Mouse (Mus musculus): ENCODE results near the gene Palld. TPM values are rescaled to one million over a fixed set of nuclear protein-coding genes. Genes with fewer than 3 reads are reported as not detected.

Gene Palld
- polyA plus RNA-seq, 1 experiment from 2014 or later = 62.3 TPM

GRCm38 (mm10) chr8:61559450-61559849, 343.0 kb downstream of the Palld start:
- H3K27me3 ChIP-seq (replicated peaks; ENCODE audit: control insufficient read depth, insufficient read depth, low read length) = no peaks in the 10 kb centered on the region
- no peak for TF ChIP-seq CTCF (IDR thresholded peaks at IDR 0.05; ENCODE audit: low read depth)
- H3K27ac ChIP-seq (ENCODE audit: low read depth, low read length) = no peak overlapping the region
- no peaks in the 10 kb centered on the region for H3K36me3 ChIP-seq (ENCODE audit: control insufficient read depth, insufficient read depth)
- no peak overlapping the region for H3K4me2 ChIP-seq (replicated peaks; ENCODE audit: low read depth)
- WGBS = 57% methylated on average over 5 of the region's 5 CpGs
- H3K4me1 ChIP-seq (replicated peaks; ENCODE audit: control insufficient read depth, insufficient read depth, low read length) = no peaks in the 10 kb centered on the region; the same call in 1 of the 2 replicates
- H3K9ac ChIP-seq (ENCODE audit: low read depth, low read length) = no peak overlapping the region
- ATAC-seq = no peak
- H3K9me3 ChIP-seq (ENCODE audit: control insufficient read depth) = no peaks in the 10 kb centered on the region
- no peak overlapping the region for H3K4me3 ChIP-seq (ENCODE audit: low read depth, low read length)

GRCm38 (mm10) chr8:61558051-61558846, 344.2 kb downstream of the Palld start:
- Histone ChIP-seq H3K9me3 (ENCODE audit: control insufficient read depth) (no peaks in the 10 kb centered on the region), H3K27me3 (replicated peaks; ENCODE audit: control insufficient read depth, insufficient read depth, low read length) (no peaks in the 10 kb centered on the region), H3K4me2 (replicated peaks; ENCODE audit: low read depth) (no peak overlapping the region), H3K9ac (ENCODE audit: low read depth, low read length) (no peak overlapping the region), H3K27ac (ENCODE audit: low read depth, low read length) (no peak overlapping the region), H3K4me3 (ENCODE audit: low read depth, low read length) (no peak overlapping the region), H3K36me3 (ENCODE audit: control insufficient read depth, insufficient read depth) (no peaks in the 10 kb centered on the region), H3K4me1 (replicated peaks; ENCODE audit: control insufficient read depth, insufficient read depth, low read length) (no peaks in the 10 kb centered on the region)
- WGBS = 79% methylated on average over 12 of the region's 12 CpGs
- no peak for TF ChIP-seq CTCF (IDR thresholded peaks at IDR 0.05; ENCODE audit: low read depth)
- no peak for ATAC-seq

DNA sequence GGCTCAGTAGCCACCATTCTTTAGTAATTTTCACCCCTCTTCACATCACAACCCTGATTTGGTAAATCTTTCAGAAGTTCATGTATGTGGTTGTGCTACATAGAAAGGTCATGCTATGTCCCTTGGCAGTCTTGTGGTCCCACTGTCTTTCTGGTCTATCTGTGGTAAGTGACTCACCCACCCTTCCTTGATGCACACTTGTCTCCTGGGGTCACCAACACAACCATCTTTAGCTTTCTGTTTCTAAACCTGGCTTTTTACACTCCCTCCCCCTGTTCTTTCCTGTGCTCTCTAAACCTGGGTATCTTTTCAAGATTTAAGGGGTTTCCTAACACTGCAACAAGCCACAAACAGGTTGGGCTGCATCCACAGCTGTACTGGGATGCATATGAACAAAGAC, 345.5 kb downstream of the Palld start:
- H3K4me2 ChIP-seq (replicated peaks; ENCODE audit: low read depth) = no peak overlapping the region
- H3K9ac ChIP-seq (ENCODE audit: low read depth, low read length) = no peak overlapping the region
- TF ChIP-seq CTCF (IDR thresholded peaks at IDR 0.05; ENCODE audit: low read depth) = no peak
- no peaks in the 10 kb centered on the region for H3K36me3 ChIP-seq (ENCODE audit: control insufficient read depth, insufficient read depth)
- H3K27me3 ChIP-seq (replicated peaks; ENCODE audit: control insufficient read depth, insufficient read depth, low read length) = no peaks in the 10 kb centered on the region
- no peak for ATAC-seq
- H3K4me3 ChIP-seq (ENCODE audit: low read depth, low read length) = no peak overlapping the region
- no peak overlapping the region for H3K27ac ChIP-seq (ENCODE audit: low read depth, low read length)
- H3K4me1 ChIP-seq (replicated peaks; ENCODE audit: control insufficient read depth, insufficient read depth, low read length) = no peaks in the 10 kb centered on the region
- H3K9me3 ChIP-seq (ENCODE audit: control insufficient read depth) = no peaks in the 10 kb centered on the region

- WGBS = 49% methylated on average over 8 of the region's 8 CpGs
- no peak for TF ChIP-seq CTCF (IDR thresholded peaks at IDR 0.05; ENCODE audit: low read depth)
- H3K27me3 ChIP-seq (replicated peaks; ENCODE audit: control insufficient read depth, insufficient read depth, low read length) = no peaks in the 10 kb centered on the region
- H3K27ac ChIP-seq (ENCODE audit: low read depth, low read length) = no peak overlapping the region
- no peak overlapping the region for H3K9ac ChIP-seq (ENCODE audit: low read depth, low read length)
- H3K4me1 ChIP-seq (replicated peaks; ENCODE audit: control insufficient read depth, insufficient read depth, low read length) = no peaks in the 10 kb centered on the region
- no peak overlapping the region for H3K4me3 ChIP-seq (ENCODE audit: low read depth, low read length)
- no peak overlapping the region for H3K4me2 ChIP-seq (replicated peaks; ENCODE audit: low read depth)
- H3K9me3 ChIP-seq (ENCODE audit: control insufficient read depth) = no peaks in the 10 kb centered on the region
- ATAC-seq = no peak
- H3K36me3 ChIP-seq (ENCODE audit: control insufficient read depth, insufficient read depth) = no peaks in the 10 kb centered on the region
Observed at GRCm38 (mm10) chr8:61556219-61556618, 346.3 kb downstream of the Palld start.

- no peaks in the 10 kb centered on the region for H3K27me3 ChIP-seq (replicated peaks; ENCODE audit: control insufficient read depth, insufficient read depth, low read length)
- no peak overlapping the region for H3K9ac ChIP-seq (ENCODE audit: low read depth, low read length)
- no peak overlapping the region for H3K4me2 ChIP-seq (replicated peaks; ENCODE audit: low read depth)
- TF ChIP-seq CTCF (IDR thresholded peaks at IDR 0.05; ENCODE audit: low read depth) = no peak
- H3K27ac ChIP-seq (ENCODE audit: low read depth, low read length) = no peak overlapping the region
- H3K4me3 ChIP-seq (ENCODE audit: low read depth, low read length) = no peak overlapping the region
- ATAC-seq = no peak
- 79% methylated on average over 6 of the region's 6 CpGs for WGBS
- no peaks in the 10 kb centered on the region for H3K4me1 ChIP-seq (replicated peaks; ENCODE audit: control insufficient read depth, insufficient read depth, low read length)
- H3K36me3 ChIP-seq (ENCODE audit: control insufficient read depth, insufficient read depth) = peaks cover 1% of the 10 kb centered on the region; the same call in 1 of the 2 replicates
- no peaks in the 10 kb centered on the region for H3K9me3 ChIP-seq (ENCODE audit: control insufficient read depth)
Observed at GRCm38 (mm10) chr8:61555343-61555742, 347.1 kb downstream of the Palld start.

DNA sequence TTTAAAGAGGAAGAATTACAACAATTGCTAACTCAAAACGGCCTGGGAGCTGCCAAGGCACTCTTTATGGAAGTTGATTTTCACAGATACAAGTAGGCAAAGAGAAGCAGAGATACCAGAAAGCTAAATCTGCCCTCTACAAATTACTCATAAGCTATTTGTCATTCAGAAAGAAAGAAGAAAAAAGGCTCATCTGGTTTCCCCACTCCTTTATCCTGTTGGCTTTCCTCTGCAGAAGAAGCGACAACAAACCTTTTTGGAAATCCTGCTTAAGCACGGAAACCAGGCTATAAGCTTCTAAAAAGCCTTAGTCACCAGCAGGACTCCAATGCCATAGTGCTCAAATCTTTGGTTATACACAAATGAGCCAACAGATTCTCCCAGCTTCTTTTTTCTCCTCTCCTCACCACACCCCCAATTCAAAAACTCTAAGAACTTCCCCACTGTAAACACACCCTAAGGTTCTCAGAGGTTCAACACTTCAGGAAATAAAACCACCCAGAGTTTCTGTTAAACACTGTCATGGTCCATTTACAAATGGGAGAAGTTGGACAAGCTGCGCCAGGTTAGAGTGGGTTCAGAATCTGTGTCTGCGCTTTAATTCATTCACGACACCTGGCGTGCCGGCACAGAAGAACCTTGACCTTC, 349.6 kb downstream of the Palld start:
- Histone ChIP-seq H3K27ac (ENCODE audit: low read depth, low read length) (no peak overlapping the region), H3K9me3 (ENCODE audit: control insufficient read depth) (0 out of 2 replicates have a peak, but pooled peaks cover 2% of the 10 kb centered on the region), H3K27me3 (replicated peaks; ENCODE audit: control insufficient read depth, insufficient read depth, low read length) (no peaks in the 10 kb centered on the region), H3K4me3 (ENCODE audit: low read depth, low read length) (no peak overlapping the region), H3K4me1 (replicated peaks; ENCODE audit: control insufficient read depth, insufficient read depth, low read length) (no peaks in the 10 kb centered on the region), H3K9ac (ENCODE audit: low read depth, low read length) (no peak overlapping the region), H3K36me3 (ENCODE audit: control insufficient read depth, insufficient read depth) (peaks cover 25% of the 10 kb centered on the region), H3K4me2 (replicated peaks; ENCODE audit: low read depth) (no peak overlapping the region)
- ATAC-seq = no peak
- 74% methylated on average over 8 of the region's 8 CpGs for WGBS
- TF ChIP-seq CTCF (IDR thresholded peaks at IDR 0.05; ENCODE audit: low read depth) = no peak
